Mouse (Mus musculus) midbrain, postnatal 0 days (tissue): ENCODE measurements around the gene Tinf2. TPM values are rescaled to one million over a fixed set of nuclear protein-coding genes. Genes with fewer than 3 reads are reported as not detected.

Source experiments
- ATAC-seq: fragments of 200-750 bp; cut with Nextera tagmentation; 2 replicates; pipeline ENCODE4 v1.8.0; 2017; ENCODE audit warnings: moderate number of reproducible peaks, mild to moderate bottlenecking, moderate TSS enrichment, moderate library complexity; ENCODE audit not compliant: low FRiP score
- DNase-seq: peaks from one replicate; pipeline ENCODE4 v3.0.0-alpha.2; 2015; ENCODE audit warnings: low spot score
- H3K27ac ChIP-seq: fragments of 300-500 bp; sonication (generic); 2 replicates; pipeline ENCODE4 v1.5.1; 2014; ENCODE audit warnings: low read depth, mild to moderate bottlenecking, low read length, mixed read lengths
- H3K27me3 ChIP-seq: fragments of 300-500 bp; sonication (generic); 2 replicates; pipeline ENCODE4 v1.6.1; 2014; ENCODE audit warnings: low read length, control low read depth, mixed read lengths; ENCODE audit not compliant: insufficient read depth
- H3K36me3 ChIP-seq: fragments of 300-500 bp; sonication (generic); 2 replicates; pipeline ENCODE4 v1.6.1; 2014; ENCODE audit warnings: low read length, control low read depth, mixed read lengths; ENCODE audit not compliant: insufficient read depth
- H3K4me1 ChIP-seq: fragments of 300-500 bp; sonication (generic); 2 replicates; pipeline ENCODE4 v1.6.1; 2014; ENCODE audit warnings: mild to moderate bottlenecking, control low read depth, antibody characterized with exemption, low read length, mixed read lengths; ENCODE audit not compliant: insufficient read depth
- H3K4me2 ChIP-seq: fragments of 300-500 bp; sonication (generic); 2 replicates; pipeline ENCODE4 v1.6.1; 2014; ENCODE audit warnings: low read depth, mild to moderate bottlenecking, low read length, mixed read lengths; ENCODE audit not compliant: poor library complexity, severe bottlenecking
- H3K4me3 ChIP-seq: fragments of 300-500 bp; sonication (generic); 2 replicates; pipeline ENCODE4 v1.5.1; 2014; ENCODE audit warnings: low read depth, mild to moderate bottlenecking, low read length, moderate library complexity
- H3K9ac ChIP-seq: fragments of 300-500 bp; sonication (generic); replicated peaks from 2 replicates; pipeline ENCODE4 v1.6.1; 2014; ENCODE audit warnings: mild to moderate bottlenecking, low read length, moderate library complexity, mixed read lengths; ENCODE audit not compliant: poor library complexity, severe bottlenecking
- H3K9me3 ChIP-seq: fragments of 300-500 bp; sonication (generic); 2 replicates; pipeline ENCODE4 v1.6.1; 2016; ENCODE audit warnings: low read length, control low read depth
- CTCF ChIP-seq: IDR thresholded peaks from 2 replicates; pipeline ENCODE4 v1.5.1; 2016; ENCODE audit warnings: antibody characterized with exemption, mild to moderate bottlenecking
- WGBS: fragments of 180-500 bp; shearing (Covaris S2); extraction: QIAGEN DNeasy Blood & Tissue Kit; methylation state at CpG from one replicate; pipeline ENCODE4 v1.1.7; 2014; 5-methylcytosine and 5-hydroxymethylcytosine counted together
- polyA plus RNA-seq: library from polyadenylated mRNA; unstranded; fragments of >200 nt; fragmentation: Nextera tagmentation; extraction: Ambion mirVana; gene quantifications from 2 replicates; pipeline ENCODE4 v1.2.1, GENCODE M21; 2015
- total RNA-seq: library from RNA; depleted of rRNA; stranded (reverse); fragments of >200 nt; gene quantifications from 2 replicates; pipeline ENCODE4 v1.2.3, GENCODE M21; 2014

Tinf2 gene
- total and polyA plus RNA-seq, 2 experiments from 2014 or later, result 15.7 to 19.9 TPM

- Histone ChIP-seq H3K36me3 (peaks cover 31% of the 10 kb centered on the region), H3K27me3 (no peaks in the 10 kb centered on the region), H3K9me3 (no peaks in the 10 kb centered on the region), H3K4me3 (no peak overlapping the region), H3K4me2 (no peak overlapping the region), H3K27ac (no peak overlapping the region), H3K9ac (no peak overlapping the region), H3K4me1 (peaks cover 5% of the 10 kb centered on the region; the same call in 1 of the 2 replicates)
- WGBS, result 90% methylated on average over 6 of the region's 6 CpGs
- TF ChIP-seq CTCF, result no peak
- ATAC-seq (no peak), DNase-seq (no peak)
Observed at GRCm38 (mm10) chr14:55719737-55720136, 38.1 kb upstream of the Tinf2 start.

GRCm38 (mm10) chr14:55716884-55717283 is 35.3 kb upstream of the Tinf2 start:
- ATAC-seq (no peak), DNase-seq (no peak)
- H3K27me3 ChIP-seq, result 0 out of 2 replicates have a peak, but pooled peaks cover 5% of the 10 kb centered on the region
- H3K9ac ChIP-seq, result no peak overlapping the region
- H3K9me3 ChIP-seq, result no peaks in the 10 kb centered on the region
- 83% methylated on average over 8 of the region's 8 CpGs for WGBS
- peaks cover 5% of the 10 kb centered on the region; the same call in 1 of the 2 replicates for H3K4me1 ChIP-seq
- H3K27ac ChIP-seq, result no peak overlapping the region
- peaks cover 31% of the 10 kb centered on the region for H3K36me3 ChIP-seq
- H3K4me3 ChIP-seq, result no peak overlapping the region
- no peak overlapping the region for H3K4me2 ChIP-seq
- no peak for TF ChIP-seq CTCF

GRCm38 (mm10) chr14:55716271-55716670 is 34.7 kb upstream of the Tinf2 start:
- H3K9ac ChIP-seq, result no peak overlapping the region
- 98% methylated on average over 6 of the region's 6 CpGs for whole genome bisulfite sequencing
- peaks cover 5% of the 10 kb centered on the region; the same call in 1 of the 2 replicates for H3K4me1 ChIP-seq
- no peak for TF ChIP-seq CTCF
- H3K27ac ChIP-seq, result no peak overlapping the region
- no peaks in the 10 kb centered on the region for H3K9me3 ChIP-seq
- DNase-seq (no peak), ATAC-seq (no peak)
- no peak overlapping the region for H3K4me3 ChIP-seq
- H3K4me2 ChIP-seq, result no peak overlapping the region
- 0 out of 2 replicates have a peak, but pooled peaks cover 5% of the 10 kb centered on the region for H3K27me3 ChIP-seq
- H3K36me3 ChIP-seq, result peaks cover 31% of the 10 kb centered on the region

GRCm38 (mm10) chr14:55714893-55715292 is 33.3 kb upstream of the Tinf2 start:
- Histone ChIP-seq H3K4me2 (no peak overlapping the region), H3K9ac (no peak overlapping the region), H3K9me3 (no peaks in the 10 kb centered on the region), H3K36me3 (peaks cover 27% of the 10 kb centered on the region), H3K4me1 (no peaks in the 10 kb centered on the region), H3K4me3 (no peak overlapping the region), H3K27ac (no peak overlapping the region), H3K27me3 (0 out of 2 replicates have a peak, but pooled peaks cover 5% of the 10 kb centered on the region)
- TF ChIP-seq CTCF, result no peak
- 39% methylated on average over 6 of the region's 6 CpGs for WGBS
- no peak for DNase-seq
- ATAC-seq, result no peak

- WGBS, result 43% methylated on average over 4 of the region's 4 CpGs
Observed at GRCm38 (mm10) chr14:55713729-55714122, 32.1 kb upstream of the Tinf2 start, which contains the start of gene Tgm1. TSS of gene Tgm1 (minus strand) at chr14:55713926.

GRCm38 (mm10) chr14:55713007-55713728 is 31.5 kb upstream of the Tinf2 start:
- Histone ChIP-seq H3K27ac (no peak overlapping the region), H3K27me3 (0 out of 2 replicates have a peak, but pooled peaks cover 5% of the 10 kb centered on the region), H3K9me3 (no peaks in the 10 kb centered on the region), H3K4me1 (no peaks in the 10 kb centered on the region), H3K9ac (no peak overlapping the region), H3K36me3 (peaks cover 19% of the 10 kb centered on the region), H3K4me2 (no peak overlapping the region), H3K4me3 (no peak overlapping the region)
- no peak for ATAC-seq
- no peak for TF ChIP-seq CTCF
- DNase-seq, result no peak
- WGBS, result 17% methylated on average over 24 of the region's 25 CpGs

More at GRCm38 (mm10) chr14:55713729-55714122, 32.1 kb upstream of the Tinf2 start, which contains the start of gene Tgm1:
- TF ChIP-seq CTCF, result no peak
- Histone ChIP-seq H3K4me3 (no peak within 1 kb of the TSS), H3K4me1 (no peaks in the 10 kb centered on the region), H3K9ac (no peak within 1 kb of the TSS), H3K36me3 (peaks cover 23% of the 10 kb centered on the region), H3K27ac (no peak within 1 kb of the TSS), H3K27me3 (0 out of 2 replicates have a peak, but pooled peaks cover 5% of the 10 kb centered on the region), H3K4me2 (no peak within 1 kb of the TSS), H3K9me3 (no peaks in the 10 kb centered on the region)
- no peak for DNase-seq
- ATAC-seq, result no peak
